Mouse (Mus musculus) ES-Bruce4 (cell line): ENCODE measurements around the gene Mapk8ip1. TPM values are rescaled to one million over a fixed set of nuclear protein-coding genes. Genes with fewer than 3 reads are reported as not detected.

Source experiments
- H3K27ac ChIP-seq: 2 replicates; pipeline ENCODE4 v1.5.1; 2012; ENCODE audit warnings: low read length, inconsistent platforms; ENCODE audit not compliant: insufficient read depth
- H3K27me3 ChIP-seq: 2 replicates; pipeline ENCODE4 v1.6.1; 2012; ENCODE audit warnings: mild to moderate bottlenecking, low read length, inconsistent platforms; ENCODE audit not compliant: control insufficient read depth, poor library complexity, insufficient read depth, severe bottlenecking
- H3K36me3 ChIP-seq: 2 replicates; pipeline ENCODE4 v1.6.1; 2012; ENCODE audit warnings: inconsistent platforms, mild to moderate bottlenecking, low read length, moderate library complexity; ENCODE audit not compliant: control insufficient read depth, poor library complexity, insufficient read depth, severe bottlenecking
- H3K4me1 ChIP-seq: one replicate; pipeline ENCODE4 v1.8.1; 2011; ENCODE audit warnings: low read length; ENCODE audit not compliant: control insufficient read depth, insufficient read depth
- H3K4me3 ChIP-seq: 2 replicates; pipeline ENCODE4 v1.5.1; 2011; ENCODE audit warnings: low read depth, mild to moderate bottlenecking, low read length
- H3K9ac ChIP-seq: 2 replicates; pipeline ENCODE4 v1.6.1; 2012; ENCODE audit warnings: low read depth, mild to moderate bottlenecking, inconsistent platforms; ENCODE audit not compliant: poor library complexity, severe bottlenecking
- H3K9me3 ChIP-seq: replicated peaks from 2 replicates; pipeline ENCODE4 v1.6.1; 2012; ENCODE audit warnings: mild to moderate bottlenecking, low read length, inconsistent platforms; ENCODE audit not compliant: control insufficient read depth, poor library complexity, insufficient read depth, severe bottlenecking
- CTCF ChIP-seq: IDR thresholded peaks from one replicate; pipeline ENCODE4 v1.8.1; 2011; ENCODE audit warnings: low read depth, low read length
- EP300 ChIP-seq: IDR thresholded peaks from 2 replicates; pipeline ENCODE4 v1.6.1; 2011; ENCODE audit warnings: low read depth, low read length; ENCODE audit not compliant: insufficient read depth
- POLR2A ChIP-seq: IDR thresholded peaks from one replicate; pipeline ENCODE4 v1.8.1; 2011; ENCODE audit warnings: low read length; ENCODE audit not compliant: insufficient read depth
- polyA plus RNA-seq: library from polyadenylated mRNA; stranded (reverse); fragments of >200 nt; gene quantifications from 2 replicates; pipeline ENCODE4 v1.2.4, GENCODE M21; 2011; ENCODE audit warnings: low read depth; ENCODE audit not compliant: missing spikeins, insufficient read depth, insufficient read length

The Mapk8ip1 gene
- polyA plus RNA-seq, 1 experiment, result 13.6 TPM

DNA sequence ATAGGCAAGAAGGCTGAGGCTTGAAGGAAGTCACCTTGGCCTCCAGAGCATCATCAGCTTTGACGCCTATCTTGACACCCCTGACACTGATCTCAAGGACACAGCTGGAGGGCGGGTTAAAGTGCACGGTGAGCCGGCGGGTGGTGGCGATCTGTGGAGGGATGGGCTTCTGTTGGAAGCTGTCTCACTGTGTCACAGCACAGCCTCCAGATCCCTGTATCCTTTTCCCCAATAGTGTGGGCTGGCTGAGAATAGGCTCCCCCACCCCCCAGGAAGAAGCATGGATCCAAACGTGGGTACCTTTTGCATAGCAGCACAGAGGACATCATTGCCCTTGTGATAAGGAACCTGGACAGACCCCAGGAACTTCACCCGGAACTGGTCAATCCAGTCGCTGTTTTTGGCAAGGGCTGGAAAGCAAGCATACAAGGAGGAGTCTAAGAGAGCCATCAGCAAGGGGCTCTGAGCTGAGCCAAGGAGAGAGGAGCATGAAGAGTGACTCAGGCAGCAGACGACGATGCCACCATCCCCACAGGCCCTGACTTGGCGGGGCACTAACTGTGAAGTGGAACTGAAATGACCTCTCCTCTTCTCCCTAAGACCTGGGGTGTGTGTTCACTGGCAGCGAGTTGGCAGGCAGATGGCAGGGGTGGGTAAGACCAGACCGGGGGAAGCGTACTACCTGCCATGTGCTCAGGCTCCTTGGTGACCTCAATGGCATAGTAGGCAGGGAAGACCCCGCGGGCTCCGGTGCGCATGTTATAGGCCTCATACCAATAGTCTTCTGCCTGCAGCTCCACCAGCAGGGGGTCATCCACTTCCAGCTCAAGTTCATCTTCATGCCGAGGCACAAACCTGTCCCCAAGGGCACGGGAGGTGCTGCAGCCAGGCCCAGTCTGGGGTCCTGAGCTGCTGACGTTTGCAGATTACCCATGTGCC is 15.7 kb downstream of the Mapk8ip1 start:
- Histone ChIP-seq H3K27ac (no peak overlapping the region), H3K4me1 (no peaks in the 10 kb centered on the region), H3K36me3 (no peaks in the 10 kb centered on the region)

DNA sequence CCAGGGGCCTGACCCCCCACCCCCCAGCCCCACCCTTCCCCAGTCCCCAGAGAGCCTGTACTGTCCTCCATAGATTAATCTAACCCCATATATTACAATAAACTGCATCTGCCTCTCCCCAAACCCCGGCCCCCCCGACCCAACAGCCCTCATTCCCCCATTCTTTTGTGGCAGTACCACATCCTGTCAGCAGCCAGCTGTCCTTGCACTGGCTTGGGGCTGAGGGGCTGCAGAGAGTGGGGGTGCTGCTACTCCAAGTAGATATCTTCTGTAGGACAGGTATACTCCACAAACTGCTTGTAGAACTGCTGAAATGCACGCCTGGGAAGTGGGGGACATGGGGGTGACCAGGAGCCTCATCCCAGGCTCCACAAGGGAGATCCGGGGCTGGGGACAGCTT is 17.0 kb downstream of the Mapk8ip1 start:
- Histone ChIP-seq H3K9ac (no peak overlapping the region), H3K9me3 (no peaks in the 10 kb centered on the region), H3K27ac (no peak overlapping the region), H3K27me3 (no peaks in the 10 kb centered on the region), H3K4me3 (no peak overlapping the region), H3K4me1 (no peaks in the 10 kb centered on the region), H3K36me3 (no peaks in the 10 kb centered on the region)
- TF ChIP-seq EP300 (no peak), CTCF (no peak)

More for the DNA sequence above, 15.7 kb downstream of the Mapk8ip1 start:
- H3K9me3 ChIP-seq, result no peaks in the 10 kb centered on the region
- H3K4me3 ChIP-seq, result no peak overlapping the region
- H3K9ac ChIP-seq, result no peak overlapping the region
- TF ChIP-seq POLR2A (no peak), EP300 (no peak), CTCF (no peak)
- H3K27me3 ChIP-seq, result no peaks in the 10 kb centered on the region

DNA sequence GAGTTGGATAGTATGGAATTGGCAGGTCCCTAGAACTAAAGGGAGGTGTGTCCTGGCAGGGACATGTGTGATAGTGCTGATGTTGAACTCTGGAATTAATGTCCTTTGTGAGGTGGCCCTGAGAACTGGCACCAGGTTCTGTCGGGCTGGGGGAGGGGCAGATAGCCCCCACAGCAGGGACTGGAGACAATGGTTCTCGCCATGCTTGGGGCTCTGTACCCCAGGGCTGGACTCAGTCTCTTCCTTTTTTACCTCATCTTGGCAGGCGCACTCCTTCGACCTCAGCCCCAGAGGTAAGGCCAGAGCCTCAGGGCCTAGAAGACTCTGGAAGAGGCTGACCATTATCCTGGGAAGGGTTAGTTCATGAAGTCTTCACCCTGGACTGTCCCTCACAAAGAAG is 18.3 kb downstream of the Mapk8ip1 start:
- Histone ChIP-seq H3K36me3 (no peaks in the 10 kb centered on the region), H3K27me3 (no peaks in the 10 kb centered on the region), H3K9me3 (no peaks in the 10 kb centered on the region), H3K4me3 (no peak overlapping the region), H3K27ac (no peak overlapping the region), H3K9ac (no peak overlapping the region), H3K4me1 (no peaks in the 10 kb centered on the region)
- TF ChIP-seq EP300 (no peak), POLR2A (no peak)

DNA sequence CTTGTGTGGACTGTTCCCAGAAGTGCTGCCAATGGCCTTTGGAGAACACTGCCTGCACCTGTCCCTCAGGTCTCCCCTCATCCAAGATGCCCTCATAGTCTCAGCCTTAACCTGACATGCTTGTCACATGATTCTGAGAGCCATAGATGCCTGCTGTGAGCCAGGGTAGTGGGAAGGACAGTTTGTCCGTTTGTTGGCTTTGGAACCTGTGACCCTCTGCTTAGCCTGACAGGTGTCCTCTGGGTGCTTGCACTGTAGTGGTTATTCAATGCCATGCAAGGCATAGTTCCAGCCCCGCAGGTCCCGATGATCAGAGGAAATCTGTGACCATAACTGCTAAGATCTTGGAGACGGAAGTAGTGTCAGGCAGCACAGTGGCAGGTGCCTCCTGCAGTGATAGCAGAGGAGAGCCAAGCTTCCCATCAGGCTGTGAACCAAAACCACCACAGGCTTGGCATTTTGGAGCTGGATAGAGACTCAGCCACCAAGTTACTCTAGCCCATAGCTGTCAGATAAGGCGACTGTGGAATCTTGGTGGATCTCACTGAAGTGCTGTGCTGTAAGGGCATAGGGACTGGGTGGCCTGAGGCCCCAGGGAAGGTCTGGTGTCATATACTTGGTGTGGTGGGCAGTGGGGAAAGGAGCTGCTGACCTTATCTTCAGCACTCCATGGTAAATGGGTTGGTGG is 19.0 kb downstream of the Mapk8ip1 start, which contains the start of gene 1700029I15Rik:
TSS of gene 1700029I15Rik (plus strand) at position 638 of the 688 bp plus-strand sequence.
- no peaks in the 10 kb centered on the region for H3K36me3 ChIP-seq
- H3K4me1 ChIP-seq, result no peaks in the 10 kb centered on the region
- H3K27ac ChIP-seq, result no peak within 1 kb of the TSS
- H3K9ac ChIP-seq, result no peak within 1 kb of the TSS
- H3K27me3 ChIP-seq, result no peaks in the 10 kb centered on the region
- TF ChIP-seq CTCF (no peak), POLR2A (no peak), EP300 (no peak)
- H3K4me3 ChIP-seq, result no peak within 1 kb of the TSS
- no peaks in the 10 kb centered on the region for H3K9me3 ChIP-seq

DNA sequence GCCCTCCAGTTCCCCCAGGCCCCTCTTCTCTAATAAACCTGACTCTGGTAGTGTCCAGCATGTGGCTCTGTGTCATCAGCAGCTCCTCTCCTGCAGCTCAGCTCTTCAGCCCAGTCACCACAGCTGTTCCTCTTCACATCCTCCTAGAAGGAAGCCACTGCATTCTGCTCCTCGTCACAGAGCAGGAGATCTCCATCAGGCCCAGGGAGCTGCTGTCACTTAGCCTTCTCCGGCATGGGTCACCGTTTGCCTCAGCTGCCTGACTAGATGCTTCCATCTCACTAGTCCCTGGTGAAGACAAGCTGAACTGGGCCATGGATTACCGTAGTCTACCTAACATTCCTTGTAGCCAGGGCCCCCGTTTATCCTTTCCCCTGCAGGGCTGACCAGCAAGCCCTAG is 19.9 kb downstream of the Mapk8ip1 start:
- Histone ChIP-seq H3K4me3 (no peak overlapping the region), H3K36me3 (no peaks in the 10 kb centered on the region), H3K9me3 (no peaks in the 10 kb centered on the region), H3K4me1 (peaks cover 1% of the 10 kb centered on the region), H3K27ac (no peak overlapping the region), H3K27me3 (no peaks in the 10 kb centered on the region), H3K9ac (no peak overlapping the region)
- TF ChIP-seq CTCF (no peak), EP300 (no peak), POLR2A (no peak)
